Mouse (Mus musculus) brain, embryonic 14.5 days (tissue): Measurements from ENCODE around the gene Myh11.

Source experiments
- CTCF ChIP-seq: fragments of 200-500 bp; IDR thresholded peaks from 2 replicates; pipeline ENCODE4 v1.5.1; 2012; ENCODE audit warnings: inconsistent platforms, mild to moderate bottlenecking, moderate library complexity, borderline replicate concordance; ENCODE audit not compliant: insufficient read depth, insufficient read length; ENCODE audit errors: extremely low read depth
- POLR2A ChIP-seq: fragments of 200-500 bp; IDR thresholded peaks from 2 replicates; pipeline ENCODE4 v1.6.1; 2012; ENCODE audit warnings: mild to moderate bottlenecking, inconsistent platforms, borderline replicate concordance; ENCODE audit not compliant: poor library complexity, insufficient read depth, insufficient read length, severe bottlenecking; ENCODE audit errors: extremely low read depth

DNA sequence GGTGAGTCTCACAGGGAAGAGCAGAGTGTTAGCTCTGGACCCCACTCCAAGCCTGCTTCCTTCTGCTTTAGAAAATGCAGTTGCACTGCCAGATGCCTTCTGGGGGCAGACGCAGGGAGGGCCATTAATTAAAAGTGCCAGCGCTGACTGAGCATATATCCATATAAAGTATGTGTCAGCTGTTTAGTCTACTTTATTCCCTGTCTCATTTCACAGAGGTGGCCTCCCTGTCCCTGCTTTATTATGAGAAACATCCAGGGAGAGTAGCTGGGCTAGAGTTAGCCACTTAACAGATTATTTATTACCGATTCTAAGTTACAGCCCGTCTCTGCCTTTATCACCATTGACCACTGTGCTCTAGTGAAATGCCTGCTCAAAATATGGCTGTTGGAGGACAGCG is 108.8 kb downstream of the Myh11 start:
- TF ChIP-seq CTCF (no peak), POLR2A (no peak)
